Mouse (Mus musculus) intestine, postnatal 0 days (tissue): ENCODE results near the gene Ndufs3. TPM values are rescaled to one million over a fixed set of nuclear protein-coding genes. Genes with fewer than 3 reads are reported as not detected.
A peak's percentile ranks its signal among the peaks of the same experiment; 100 is the strongest.

ENCODE experiments used
- ATAC-seq: fragments of 200-750 bp; cut with Nextera tagmentation; 2 replicates; pipeline ENCODE4 v1.8.0; 2017; ENCODE audit warnings: mild to moderate bottlenecking, moderate TSS enrichment, moderate library complexity
- H3K27ac ChIP-seq: fragments of 300-500 bp; sonication (generic); 2 replicates; pipeline ENCODE4 v1.5.1; 2014; ENCODE audit warnings: mild to moderate bottlenecking, low read depth, low read length, moderate library complexity
- H3K27me3 ChIP-seq: fragments of 300-500 bp; sonication (generic); replicated peaks from 2 replicates; pipeline ENCODE4 v1.6.1; 2014; ENCODE audit warnings: low read length, mixed read lengths; ENCODE audit not compliant: control insufficient read depth, insufficient read depth
- H3K36me3 ChIP-seq: fragments of 300-500 bp; sonication (generic); 2 replicates; pipeline ENCODE4 v1.6.1; 2014; ENCODE audit warnings: mild to moderate bottlenecking, moderate library complexity; ENCODE audit not compliant: control insufficient read depth, insufficient read depth
- H3K4me1 ChIP-seq: fragments of 300-500 bp; sonication (generic); replicated peaks from 2 replicates; pipeline ENCODE4 v1.6.1; 2014; ENCODE audit warnings: antibody characterized with exemption, low read length, mixed read lengths; ENCODE audit not compliant: control insufficient read depth, insufficient read depth
- H3K4me2 ChIP-seq: fragments of 300-500 bp; sonication (generic); replicated peaks from 2 replicates; pipeline ENCODE4 v1.6.1; 2014; ENCODE audit warnings: low read depth, mild to moderate bottlenecking, moderate library complexity
- H3K4me3 ChIP-seq: fragments of 300-500 bp; sonication (generic); 2 replicates; pipeline ENCODE4 v1.5.1; 2014; ENCODE audit warnings: low read depth, low read length
- H3K9ac ChIP-seq: fragments of 300-500 bp; sonication (generic); 2 replicates; pipeline ENCODE4 v1.6.1; 2014; ENCODE audit warnings: mild to moderate bottlenecking, low read depth, low read length
- H3K9me3 ChIP-seq: fragments of 300-500 bp; sonication (generic); 2 replicates; pipeline ENCODE4 v1.6.1; 2016; ENCODE audit warnings: mixed run types; ENCODE audit not compliant: control insufficient read depth
- CTCF ChIP-seq: sonication (generic); IDR thresholded peaks from 2 replicates; pipeline ENCODE4 v1.5.1; 2016; ENCODE audit warnings: low read depth, mild to moderate bottlenecking, control low read depth, antibody characterized with exemption, moderate library complexity
- WGBS: fragments of 180-500 bp; shearing (Covaris S2); extraction: QIAGEN DNeasy Blood & Tissue Kit; methylation state at CpG from one replicate; pipeline ENCODE4 v1.1.7; 2014; 5-methylcytosine and 5-hydroxymethylcytosine counted together
- polyA plus RNA-seq: library from polyadenylated mRNA; unstranded; fragments of >200 nt; fragmentation: Nextera tagmentation; extraction: Ambion mirVana; gene quantifications from 2 replicates; pipeline ENCODE4 v1.2.1, GENCODE M21; 2015

Ndufs3 gene
- polyA plus RNA-seq, 1 experiment from 2014 or later, result 280 TPM

DNA sequence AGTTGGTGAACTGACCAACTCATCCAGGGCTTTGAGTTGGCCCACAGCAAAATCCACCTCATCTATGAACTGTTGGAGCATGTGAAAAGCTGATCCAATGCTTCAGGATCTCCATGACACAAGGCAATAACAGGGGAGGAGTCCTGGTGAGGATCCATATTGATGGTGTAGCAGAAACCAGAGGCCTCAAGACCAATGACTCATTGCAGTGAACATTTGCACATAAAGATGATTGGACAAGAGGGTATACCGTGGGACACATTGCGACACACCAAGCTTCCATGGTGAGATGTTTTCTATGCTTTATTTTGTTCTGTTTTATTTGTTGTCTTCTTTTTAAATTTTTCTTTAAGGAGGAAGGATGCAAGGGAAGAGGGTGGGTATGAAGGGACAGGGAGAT is 18.0 kb upstream of the Ndufs3 start:
- H3K36me3 ChIP-seq, result no peaks in the 10 kb centered on the region
- WGBS, result 79% methylated on average over 2 of the region's 2 CpGs
- H3K4me2 ChIP-seq, result no peak overlapping the region
- H3K4me1 ChIP-seq, result no peaks in the 10 kb centered on the region
- no peak for ATAC-seq
- H3K27me3 ChIP-seq, result no peaks in the 10 kb centered on the region
- no peaks in the 10 kb centered on the region for H3K9me3 ChIP-seq
- no peak overlapping the region for H3K4me3 ChIP-seq
- TF ChIP-seq CTCF, result no peak
- H3K27ac ChIP-seq, result no peak overlapping the region
- no peak overlapping the region for H3K9ac ChIP-seq

DNA sequence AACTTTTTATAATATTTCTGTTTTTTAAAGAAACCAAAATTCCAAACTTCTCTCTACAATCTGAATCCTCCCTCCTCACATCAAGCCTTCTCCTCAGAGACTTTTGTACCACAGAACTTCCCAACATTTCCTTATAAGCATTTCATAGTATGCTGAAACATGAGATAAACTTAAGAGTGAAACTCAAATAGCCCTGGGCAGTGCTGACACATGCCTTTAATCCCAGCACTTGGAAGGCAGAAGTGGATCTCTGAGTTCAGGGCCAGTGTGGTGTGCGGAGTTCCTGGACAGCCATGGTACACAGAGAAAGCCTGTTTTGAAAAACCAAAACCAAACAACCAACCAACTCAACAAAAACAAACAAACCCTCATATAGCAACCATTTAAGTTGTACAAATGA is 16.6 kb upstream of the Ndufs3 start:
- Histone ChIP-seq H3K9ac (no peak overlapping the region), H3K27me3 (no peaks in the 10 kb centered on the region)
- 76% methylated on average over 1 of the region's 1 CpGs for WGBS

DNA sequence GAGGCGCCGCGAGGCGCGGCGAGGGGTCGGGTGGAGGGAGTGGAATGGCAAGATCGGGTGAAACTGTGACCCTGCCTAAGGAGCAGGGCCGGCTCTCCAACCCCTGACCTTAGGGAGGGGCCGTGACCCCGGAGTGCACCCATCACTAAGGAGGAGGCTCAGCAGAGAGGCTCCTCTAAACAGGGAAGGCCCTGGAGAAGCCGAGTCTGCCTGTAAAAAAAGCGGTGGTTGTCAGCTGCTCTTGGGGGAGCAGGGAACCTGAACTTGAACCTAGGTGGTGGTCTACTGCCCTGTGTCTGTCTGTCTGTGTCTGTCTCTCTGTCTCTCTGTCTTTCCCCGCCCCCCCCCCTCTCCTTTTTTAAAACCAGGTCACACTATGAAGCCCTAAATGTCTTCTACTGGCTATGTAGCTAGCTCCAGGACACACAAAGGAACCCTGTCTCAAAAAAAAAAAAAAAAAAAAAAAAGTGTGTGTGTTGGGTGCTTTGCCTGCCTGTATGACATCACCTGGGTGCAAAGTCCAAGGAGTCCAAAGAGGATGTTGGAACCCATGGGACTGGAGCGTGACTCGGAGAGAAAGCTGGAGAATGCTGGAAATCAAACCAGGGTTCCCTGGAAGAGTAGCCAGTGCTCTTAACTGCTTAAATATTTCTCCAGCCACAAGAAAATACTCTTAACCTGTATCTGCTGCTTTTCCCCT is 13.5 kb upstream of the Ndufs3 start:
- no peak for TF ChIP-seq CTCF
- Histone ChIP-seq H3K4me2 (peak overlapping the region; percentile 82), H3K4me1 (0 out of 2 replicates have a peak, but pooled peaks cover 4% of the 10 kb centered on the region), H3K4me3 (peak overlapping the region; percentile 73), H3K27ac (peak overlapping the region; percentile 99), H3K9ac (peak overlapping the region; percentile 98), H3K27me3 (no peaks in the 10 kb centered on the region), H3K9me3 (no peaks in the 10 kb centered on the region), H3K36me3 (peaks cover 9% of the 10 kb centered on the region; the same call in 1 of the 2 replicates)
- WGBS, result 5% methylated on average over 16 of the region's 16 CpGs
- peak; percentile 84 for ATAC-seq

More for the DNA sequence above, 16.6 kb upstream of the Ndufs3 start:
- ATAC-seq, result no peak
- H3K27ac ChIP-seq, result no peak overlapping the region
- H3K4me1 ChIP-seq, result no peaks in the 10 kb centered on the region
- H3K36me3 ChIP-seq, result no peaks in the 10 kb centered on the region
- TF ChIP-seq CTCF, result no peak
- H3K4me2 ChIP-seq, result no peak overlapping the region
- H3K9me3 ChIP-seq, result no peaks in the 10 kb centered on the region
- H3K4me3 ChIP-seq, result no peak overlapping the region

DNA sequence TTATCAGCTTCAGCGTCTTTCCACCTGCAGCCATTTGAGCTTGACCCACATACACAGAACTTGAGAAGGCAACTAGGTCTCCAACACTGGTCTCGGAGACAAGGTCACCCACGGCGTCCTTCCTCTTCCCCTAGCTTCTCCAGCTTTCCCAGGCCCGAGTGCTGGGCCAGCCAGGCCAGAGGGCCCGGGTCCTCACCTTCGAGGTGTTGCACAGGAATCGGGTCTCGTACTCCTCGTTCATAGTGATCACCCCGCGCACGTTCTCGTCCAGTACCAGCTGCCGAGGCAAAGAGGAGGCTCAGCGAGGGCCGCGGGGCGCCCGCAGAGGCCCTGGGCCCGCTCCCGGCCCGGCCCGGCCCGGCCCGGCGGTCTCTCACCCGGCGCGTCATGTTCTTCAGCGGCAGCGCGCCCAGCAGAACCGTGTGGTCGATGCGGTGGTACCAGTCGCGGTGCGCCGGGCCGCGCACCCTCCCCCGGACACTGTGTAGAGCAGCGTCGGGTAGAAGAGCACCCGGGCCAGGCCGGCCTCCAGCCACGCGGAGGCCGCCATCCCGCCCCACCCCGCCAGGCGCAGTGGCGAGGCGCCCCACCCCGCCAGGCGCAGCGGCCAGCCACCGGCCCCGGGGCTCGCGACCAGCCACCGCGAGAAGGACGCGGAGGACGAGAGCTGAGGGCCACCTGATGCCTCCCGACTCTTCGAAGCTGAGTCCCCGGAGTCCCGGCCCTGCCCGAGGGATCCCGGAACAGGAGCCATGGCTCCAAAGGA is 12.8 kb upstream of the Ndufs3 start:
- peak overlapping the region; percentile 99 for H3K27ac ChIP-seq
- under 1% methylated on average over 72 of the region's 73 CpGs for WGBS
- peak overlapping the region; percentile 98 for H3K9ac ChIP-seq
- peak; percentile 81 for ATAC-seq
- no peak for TF ChIP-seq CTCF
- peaks cover 9% of the 10 kb centered on the region; the same call in 1 of the 2 replicates for H3K36me3 ChIP-seq
- H3K4me3 ChIP-seq, result peak overlapping the region; percentile 73
- H3K9me3 ChIP-seq, result no peaks in the 10 kb centered on the region
- peak overlapping the region; percentile 82 for H3K4me2 ChIP-seq
- no peaks in the 10 kb centered on the region for H3K27me3 ChIP-seq
- 0 out of 2 replicates have a peak, but pooled peaks cover 4% of the 10 kb centered on the region for H3K4me1 ChIP-seq

GRCm38 (mm10) chr2:90916560-90917232 is 12.1 kb upstream of the Ndufs3 start:
- no peak for ATAC-seq
- H3K4me2 ChIP-seq, result peak overlapping the region; percentile 82
- peak overlapping the region; percentile 73 for H3K4me3 ChIP-seq
- H3K9me3 ChIP-seq, result no peaks in the 10 kb centered on the region
- WGBS, result 12% methylated on average over 7 of the region's 7 CpGs
- no peak for TF ChIP-seq CTCF
- peaks cover 11% of the 10 kb centered on the region for H3K36me3 ChIP-seq
- H3K27me3 ChIP-seq, result no peaks in the 10 kb centered on the region
- H3K9ac ChIP-seq, result peak overlapping the region; percentile 98
- H3K4me1 ChIP-seq, result 0 out of 2 replicates have a peak, but pooled peaks cover 4% of the 10 kb centered on the region
- peak overlapping the region; percentile 99 for H3K27ac ChIP-seq

DNA sequence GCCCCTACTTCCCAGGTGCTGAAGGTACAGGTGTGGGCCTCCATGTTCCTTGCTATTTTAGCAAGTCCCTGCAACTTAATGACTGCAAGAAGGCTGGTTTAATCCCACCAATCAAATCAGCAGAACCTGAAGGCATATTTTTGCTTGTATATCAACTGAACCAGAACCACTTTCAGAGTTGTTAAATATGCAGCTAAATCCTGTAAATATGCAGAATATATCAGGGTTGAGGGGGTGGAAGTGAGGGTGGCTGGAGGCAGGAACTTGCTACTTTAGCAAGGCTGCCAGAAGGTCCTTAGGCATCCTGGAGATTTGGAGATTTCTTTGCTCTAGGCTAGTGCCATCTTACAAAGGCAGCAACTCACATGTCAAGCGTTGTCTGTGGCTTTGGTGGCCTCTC is 10.9 kb upstream of the Ndufs3 start:
- no peak overlapping the region for H3K4me3 ChIP-seq
- no peak for TF ChIP-seq CTCF
- no peak for ATAC-seq

More for the DNA sequence above, 10.9 kb upstream of the Ndufs3 start:
- WGBS, result 68% methylated on average over 1 of the region's 1 CpGs
- Histone ChIP-seq H3K4me1 (0 out of 2 replicates have a peak, but pooled peaks cover 4% of the 10 kb centered on the region), H3K9ac (no peak overlapping the region), H3K9me3 (no peaks in the 10 kb centered on the region), H3K36me3 (peaks cover 23% of the 10 kb centered on the region), H3K27me3 (no peaks in the 10 kb centered on the region), H3K27ac (no peak overlapping the region), H3K4me2 (no peak overlapping the region)
